ENCODE assay signal across 19 mouse cellular contexts in genomic region chr1:70833262-70833661, GRCm38 (mm10).
DNase-seq lines count a peak whose midpoint lies in the region; ATAC-seq and TF ChIP-seq lines count a peak whose summit lies in the region.
"Had no signal": no experiment of that assay in that cellular context is flagged by ENCODE, and none has a peak within 500 bp of the region (broad histone marks: within the 10 kb centered on the region; RNA-seq: fewer than 3 reads in every experiment).

No protein-coding gene starts in this region.

- no peaks in the 10 kb centered on the region for H3K9me3 ChIP-seq in forebrain, postnatal 0 days (ENCODE audit: low read length)
- no peaks in the 10 kb centered on the region for H3K9me3 ChIP-seq in forebrain, embryonic 13.5 days (replicated peaks)
- H3K9me3 ChIP-seq in kidney, postnatal 0 days (replicated peaks; ENCODE audit: low read length), result no peaks in the 10 kb centered on the region
- no peaks in the 10 kb centered on the region for H3K9me3 ChIP-seq in midbrain, postnatal 0 days (ENCODE audit: low read length)
- no peaks in the 10 kb centered on the region for H3K9me3 ChIP-seq in midbrain, embryonic 15.5 days
- H3K9me3 ChIP-seq: hindbrain, embryonic 12.5 days; limb, embryonic 13.5 days; liver, embryonic 13.5 days; midbrain, embryonic 12.5 days; neural tube, embryonic 13.5 days had no signal

- no peak overlapping the region for H3K4me2 ChIP-seq in forebrain, postnatal 0 days (ENCODE audit: low read depth)
- H3K4me2 ChIP-seq in forebrain, embryonic 13.5 days, result no peak overlapping the region
- H3K4me2 ChIP-seq in kidney, postnatal 0 days (ENCODE audit: low read length), result no peak overlapping the region
- no peak overlapping the region for H3K4me2 ChIP-seq in midbrain, postnatal 0 days (ENCODE audit: low read depth, low read length, poor library complexity, severe bottlenecking)
- H3K4me2 ChIP-seq in midbrain, embryonic 15.5 days, result no peak overlapping the region
- H3K4me2 ChIP-seq: hindbrain, embryonic 12.5 days; limb, embryonic 13.5 days; liver, embryonic 13.5 days; midbrain, embryonic 12.5 days; neural tube, embryonic 13.5 days had no signal

- H3K36me3 ChIP-seq in forebrain, postnatal 0 days (ENCODE audit: insufficient read depth), result no peaks in the 10 kb centered on the region
- H3K36me3 ChIP-seq in forebrain, embryonic 13.5 days (ENCODE audit: poor library complexity, severe bottlenecking), result no peaks in the 10 kb centered on the region
- no peaks in the 10 kb centered on the region for H3K36me3 ChIP-seq in kidney, postnatal 0 days (ENCODE audit: insufficient read depth, low read length)
- H3K36me3 ChIP-seq in midbrain, postnatal 0 days (ENCODE audit: insufficient read depth, low read length), result no peaks in the 10 kb centered on the region
- no peaks in the 10 kb centered on the region for H3K36me3 ChIP-seq in midbrain, embryonic 15.5 days (replicated peaks)
- H3K36me3 ChIP-seq: hindbrain, embryonic 12.5 days; limb, embryonic 13.5 days; liver, embryonic 13.5 days; midbrain, embryonic 12.5 days; neural tube, embryonic 13.5 days had no signal

- DNase-seq in forebrain, postnatal 0 days, result no peak
- DNase-seq in kidney, postnatal 0 days (ENCODE audit: low spot score), result no peak
- DNase-seq in kidney, postnatal 14 days, result no peak
- no peak for DNase-seq in midbrain, postnatal 0 days (ENCODE audit: low spot score)
- DNase-seq in gastrocnemius, postnatal 25 days, result no peak
- DNase-seq: adrenal gland, postnatal 10 days; cerebellum, adult 9-11 months; heart, adult 11 months; layer of hippocampus, adult 9-11 months; liver, embryonic 13.5 days; thymus, postnatal 25 days had no signal

- no peaks in the 10 kb centered on the region for H3K27me3 ChIP-seq in forebrain, postnatal 0 days (ENCODE audit: insufficient read depth, low read length)
- no peaks in the 10 kb centered on the region for H3K27me3 ChIP-seq in forebrain, embryonic 13.5 days
- no peaks in the 10 kb centered on the region for H3K27me3 ChIP-seq in kidney, postnatal 0 days (ENCODE audit: insufficient read depth, low read length)
- H3K27me3 ChIP-seq in midbrain, postnatal 0 days (ENCODE audit: insufficient read depth, low read length), result no peaks in the 10 kb centered on the region
- H3K27me3 ChIP-seq in midbrain, embryonic 15.5 days (replicated peaks), result no peaks in the 10 kb centered on the region
- H3K27me3 ChIP-seq: hindbrain, embryonic 12.5 days; limb, embryonic 13.5 days; liver, embryonic 13.5 days; midbrain, embryonic 12.5 days; neural tube, embryonic 13.5 days had no signal

- ATAC-seq in forebrain, postnatal 0 days, result no peak
- no peak for ATAC-seq in forebrain, embryonic 13.5 days
- no peak for ATAC-seq in kidney, postnatal 0 days (replicated peaks; ENCODE audit: low FRiP score, low read depth)
- no peak for ATAC-seq in midbrain, postnatal 0 days (ENCODE audit: low FRiP score)
- ATAC-seq in midbrain, embryonic 15.5 days (replicated peaks), result no peak
- ATAC-seq: activated CD4-positive, CD25-positive, alpha-beta regulatory T cell, adult 4 months; lung, postnatal 0 days had no signal

- no peak overlapping the region for H3K4me3 ChIP-seq in forebrain, postnatal 0 days (ENCODE audit: low read depth, low read length)
- H3K4me3 ChIP-seq in forebrain, embryonic 13.5 days, result no peak overlapping the region
- no peak overlapping the region for H3K4me3 ChIP-seq in kidney, postnatal 0 days (replicated peaks; ENCODE audit: low read depth, low read length)
- H3K4me3 ChIP-seq in midbrain, postnatal 0 days (ENCODE audit: low read depth, low read length), result no peak overlapping the region
- H3K4me3 ChIP-seq in midbrain, embryonic 15.5 days, result no peak overlapping the region
- H3K4me3 ChIP-seq: hindbrain, embryonic 12.5 days; limb, embryonic 13.5 days; liver, embryonic 13.5 days; midbrain, embryonic 12.5 days; neural tube, embryonic 13.5 days had no signal

- no peak overlapping the region for H3K9ac ChIP-seq in forebrain, postnatal 0 days
- H3K9ac ChIP-seq in forebrain, embryonic 13.5 days, result no peak overlapping the region
- no peak overlapping the region for H3K9ac ChIP-seq in kidney, postnatal 0 days (ENCODE audit: low read depth, low read length)
- H3K9ac ChIP-seq in midbrain, postnatal 0 days (replicated peaks; ENCODE audit: low read length, poor library complexity, severe bottlenecking), result no peak overlapping the region
- H3K9ac ChIP-seq in midbrain, embryonic 15.5 days, result no peak overlapping the region
- H3K9ac ChIP-seq: hindbrain, embryonic 12.5 days; limb, embryonic 13.5 days; liver, embryonic 13.5 days; midbrain, embryonic 12.5 days; neural tube, embryonic 13.5 days had no signal

- no peak overlapping the region for H3K27ac ChIP-seq in forebrain, postnatal 0 days (ENCODE audit: low read depth, low read length)
- H3K27ac ChIP-seq in forebrain, embryonic 13.5 days, result no peak overlapping the region
- H3K27ac ChIP-seq in kidney, postnatal 0 days, result no peak overlapping the region
- H3K27ac ChIP-seq in midbrain, postnatal 0 days (ENCODE audit: low read depth, low read length), result no peak overlapping the region
- H3K27ac ChIP-seq in midbrain, embryonic 15.5 days, result no peak overlapping the region
- H3K27ac ChIP-seq: hindbrain, embryonic 12.5 days; limb, embryonic 13.5 days; liver, embryonic 13.5 days; midbrain, embryonic 12.5 days; neural tube, embryonic 13.5 days had no signal

- H3K4me1 ChIP-seq in forebrain, postnatal 0 days (ENCODE audit: insufficient read depth), result no peaks in the 10 kb centered on the region
- H3K4me1 ChIP-seq in forebrain, embryonic 13.5 days, result no peaks in the 10 kb centered on the region
- H3K4me1 ChIP-seq in kidney, postnatal 0 days (replicated peaks; ENCODE audit: insufficient read depth, low read length), result no peaks in the 10 kb centered on the region
- no peaks in the 10 kb centered on the region for H3K4me1 ChIP-seq in midbrain, postnatal 0 days (ENCODE audit: insufficient read depth, low read length)
- no peaks in the 10 kb centered on the region for H3K4me1 ChIP-seq in midbrain, embryonic 15.5 days
- H3K4me1 ChIP-seq: hindbrain, embryonic 12.5 days; limb, embryonic 13.5 days; liver, embryonic 13.5 days; midbrain, embryonic 12.5 days; neural tube, embryonic 13.5 days had no signal

- TF ChIP-seq CTCF in forebrain, postnatal 0 days (IDR thresholded peaks at IDR 0.05; ENCODE audit: low read depth), result 0 out of 2 replicates have a peak, but pooled peaks have one; percentile 13
- TF ChIP-seq CTCF in kidney, postnatal 0 days (IDR thresholded peaks at IDR 0.05; ENCODE audit: low read depth), result peak; percentile 50
- peak; percentile 22; the same call in 1 of the 2 replicates for TF ChIP-seq CTCF in midbrain, postnatal 0 days (IDR thresholded peaks at IDR 0.05)

- WGBS in forebrain, postnatal 0 days, result 83% methylated on average over 3 of the region's 3 CpGs
- WGBS in forebrain, embryonic 13.5 days, result 84% methylated on average over 3 of the region's 3 CpGs
- 82% methylated on average over 3 of the region's 3 CpGs for WGBS in kidney, postnatal 0 days
- 85% methylated on average over 3 of the region's 3 CpGs for WGBS in midbrain, postnatal 0 days
- WGBS in midbrain, embryonic 15.5 days, result 78% methylated on average over 3 of the region's 3 CpGs
